Mouse (Mus musculus): ENCODE measurements around the gene Zfp867. TPM values are rescaled to one million over a fixed set of nuclear protein-coding genes. Genes with fewer than 3 reads are reported as not detected.

Zfp867 gene
- polyA plus RNA-seq, 1 experiment from 2014 or later, result 16.3 TPM

DNA sequence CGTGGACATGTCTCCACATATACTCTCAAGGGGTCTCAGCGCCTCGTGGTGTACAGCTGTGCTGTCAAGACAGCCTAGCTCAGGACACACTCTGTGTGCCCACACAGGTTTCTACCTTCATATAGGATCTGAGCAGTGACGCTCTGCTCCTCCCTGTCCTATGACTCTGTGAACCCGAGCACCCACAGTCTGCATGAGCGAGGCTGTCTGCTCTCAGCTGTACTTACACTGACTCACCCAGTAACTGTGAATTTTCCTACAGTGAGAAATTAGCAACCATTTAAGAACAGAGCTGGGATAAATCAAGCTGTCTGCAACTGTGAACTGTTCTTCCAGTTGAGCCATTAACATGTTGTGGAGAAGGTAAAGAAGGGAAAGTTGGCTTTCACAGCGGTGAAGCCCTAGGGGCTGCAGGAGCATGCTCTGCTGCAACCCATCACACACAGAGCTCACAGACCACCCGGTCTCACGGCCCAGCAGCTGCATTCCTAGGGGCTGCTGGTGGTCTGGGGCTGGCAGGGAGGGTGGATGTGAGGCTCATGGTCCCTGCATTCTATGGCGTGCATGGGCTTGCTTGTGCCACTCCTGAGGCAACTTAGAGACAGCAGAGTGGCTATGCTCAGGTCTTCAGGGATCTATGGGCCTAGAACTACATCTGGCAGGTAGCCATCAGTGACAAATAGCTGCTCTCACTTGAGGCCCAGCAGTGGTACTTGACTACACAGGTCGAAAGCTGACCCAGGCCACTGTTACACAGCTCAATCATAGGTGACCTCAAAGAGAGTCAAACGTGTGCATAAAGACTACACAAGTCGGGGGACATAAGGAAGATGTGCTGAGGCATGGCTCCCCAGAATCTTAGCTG, 59.0 kb downstream of the Zfp867 start:
- H3K4me2 ChIP-seq (replicated peaks), result no peak overlapping the region
- H3K4me1 ChIP-seq (replicated peaks; ENCODE audit: control insufficient read depth, insufficient read depth, low read length), result no peaks in the 10 kb centered on the region
- no peak overlapping the region for H3K4me3 ChIP-seq (replicated peaks; ENCODE audit: low read length)
- WGBS, result 89% methylated on average over 13 of the region's 13 CpGs
- H3K27ac ChIP-seq, result no peak overlapping the region
- no peak overlapping the region for H3K9ac ChIP-seq
- peaks cover 41% of the 10 kb centered on the region for H3K36me3 ChIP-seq (replicated peaks; ENCODE audit: control insufficient read depth, insufficient read depth)
- no peak for ATAC-seq (ENCODE audit: low FRiP score)
- H3K27me3 ChIP-seq (ENCODE audit: control insufficient read depth, insufficient read depth, low read length), result no peaks in the 10 kb centered on the region
- H3K9me3 ChIP-seq (ENCODE audit: control insufficient read depth, low read length), result no peaks in the 10 kb centered on the region
- DNase-seq (ENCODE audit: low spot score), result no peak

DNA sequence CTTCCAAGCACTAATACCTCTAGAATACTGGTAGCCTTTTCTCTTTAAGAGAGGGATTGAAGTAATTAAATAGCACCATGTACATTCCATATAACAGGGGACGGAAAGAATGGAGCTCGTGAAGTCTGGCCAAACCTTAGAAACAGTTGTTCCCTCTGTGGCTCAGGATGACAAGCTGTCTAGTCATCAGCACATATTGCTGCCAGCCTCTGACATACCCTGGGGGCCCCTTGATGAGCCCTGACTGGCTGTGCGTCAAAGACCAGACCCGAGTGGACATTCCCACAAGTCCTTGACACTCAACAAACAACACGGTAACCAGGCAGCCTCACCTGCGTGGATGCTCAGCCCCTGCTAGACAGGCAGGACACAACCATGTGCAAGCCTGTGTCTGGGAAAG, 60.2 kb downstream of the Zfp867 start:
- Histone ChIP-seq H3K4me1 (replicated peaks; ENCODE audit: control insufficient read depth, insufficient read depth, low read length) (no peaks in the 10 kb centered on the region), H3K4me3 (replicated peaks; ENCODE audit: low read length) (no peak overlapping the region), H3K9ac (no peak overlapping the region), H3K27ac (no peak overlapping the region; the same call in 1 of the 2 replicates), H3K4me2 (replicated peaks) (no peak overlapping the region), H3K36me3 (replicated peaks; ENCODE audit: control insufficient read depth, insufficient read depth) (peaks cover 42% of the 10 kb centered on the region), H3K27me3 (ENCODE audit: control insufficient read depth, insufficient read depth, low read length) (no peaks in the 10 kb centered on the region), H3K9me3 (ENCODE audit: control insufficient read depth, low read length) (no peaks in the 10 kb centered on the region)
- ATAC-seq (ENCODE audit: low FRiP score), result no peak
- 77% methylated on average over 6 of the region's 6 CpGs for WGBS
- no peak for DNase-seq (ENCODE audit: low spot score)

Other genes starting within 250 kb of the Zfp867 start
- 611 and 652 TPM in 2 replicates for gene Arf1, start 244.2 kb downstream of the Zfp867 start, polyA plus RNA-seq (2014; fragmentation: Nextera tagmentation; extraction: Ambion mirVana)
- gene Wnt3a, start 181.7 kb downstream of the Zfp867 start, polyA plus RNA-seq (2014; fragmentation: Nextera tagmentation; extraction: Ambion mirVana), result 0.40 and 0.43 TPM in 2 replicates
- 2.1 TPM in 2 replicates for gene Wnt9a, start 165.5 kb downstream of the Zfp867 start, polyA plus RNA-seq (2014; fragmentation: Nextera tagmentation; extraction: Ambion mirVana)
- gene Prss38, start 96.8 kb downstream of the Zfp867 start, polyA plus RNA-seq (2014; fragmentation: Nextera tagmentation; extraction: Ambion mirVana), result not detected in 2 replicates
- 17.6 and 19.8 TPM in 2 replicates for gene Jmjd4, start 22.4 kb downstream of the Zfp867 start, polyA plus RNA-seq (2014; fragmentation: Nextera tagmentation; extraction: Ambion mirVana)
- 622 and 648 TPM in 2 replicates for gene Snap47, start 21.3 kb downstream of the Zfp867 start, polyA plus RNA-seq (2014; fragmentation: Nextera tagmentation; extraction: Ambion mirVana)
- 12.3 and 13.7 TPM in 2 replicates for gene Zkscan17, start 54.3 kb upstream of the Zfp867 start, polyA plus RNA-seq (2014; fragmentation: Nextera tagmentation; extraction: Ambion mirVana)
- gene Nlrp3, start 69.1 kb upstream of the Zfp867 start, polyA plus RNA-seq (2014; fragmentation: Nextera tagmentation; extraction: Ambion mirVana), result 0.10 and 0.11 TPM in 2 replicates
- not detected in 2 replicates for gene Olfr222, start 103.8 kb upstream of the Zfp867 start, polyA plus RNA-seq (2014; fragmentation: Nextera tagmentation; extraction: Ambion mirVana)
- not detected in 2 replicates for gene Olfr223, start 120.8 kb upstream of the Zfp867 start, polyA plus RNA-seq (2014; fragmentation: Nextera tagmentation; extraction: Ambion mirVana)
- 68.1 and 71.5 TPM in 2 replicates for gene Mprip, start 188.8 kb upstream of the Zfp867 start, polyA plus RNA-seq (2014; fragmentation: Nextera tagmentation; extraction: Ambion mirVana)